In genomic region chr16:33184901-33185260, GRCm38 (mm10) we compare ENCODE assay signal across 8 mouse cellular contexts. TPM values are rescaled to one million over a fixed set of nuclear protein-coding genes. Genes with fewer than 3 reads are reported as not detected.
DNase-seq lines count a peak whose midpoint lies in the region; ATAC-seq lines count a peak whose summit lies in the region.

Osbpl11 (plus strand) TSS chr16:33185071.

- H3K27ac ChIP-seq in forebrain, embryonic 11.5 days (ENCODE audit: low read depth, low read length), result peak within 1 kb of the TSS; percentile 70; the same call in 1 of the 2 replicates
- peak within 1 kb of the TSS; percentile 96 for H3K27ac ChIP-seq in heart, embryonic 16.5 days (ENCODE audit: low read length)
- peak within 1 kb of the TSS; percentile 87 for H3K27ac ChIP-seq in liver, embryonic 15.5 days (replicated peaks)
- H3K27ac ChIP-seq in neural tube, embryonic 12.5 days, result peak within 1 kb of the TSS; percentile 75

- H3K4me3 ChIP-seq in forebrain, embryonic 11.5 days (ENCODE audit: low read depth, low read length), result peak within 1 kb of the TSS; percentile 89
- H3K4me3 ChIP-seq in heart, embryonic 16.5 days (ENCODE audit: low read length), result peak within 1 kb of the TSS; percentile 99
- H3K4me3 ChIP-seq in liver, embryonic 15.5 days (replicated peaks), result peak within 1 kb of the TSS; percentile 92
- peak within 1 kb of the TSS; percentile 91 for H3K4me3 ChIP-seq in neural tube, embryonic 12.5 days

- H3K4me2 ChIP-seq in forebrain, embryonic 11.5 days (ENCODE audit: low read depth, low read length, severe bottlenecking), result peak within 1 kb of the TSS; percentile 98
- peak within 1 kb of the TSS; percentile 92 for H3K4me2 ChIP-seq in heart, embryonic 16.5 days (ENCODE audit: low read depth, low read length)
- H3K4me2 ChIP-seq in liver, embryonic 15.5 days, result peak within 1 kb of the TSS; percentile 96
- peak within 1 kb of the TSS; percentile 98 for H3K4me2 ChIP-seq in neural tube, embryonic 12.5 days (replicated peaks)

- H3K4me1 ChIP-seq in forebrain, embryonic 11.5 days (replicated peaks; ENCODE audit: control insufficient read depth, insufficient read depth, low read length), result peaks cover 5% of the 10 kb centered on the region; the same call in 1 of the 2 replicates
- H3K4me1 ChIP-seq in heart, embryonic 16.5 days (ENCODE audit: control insufficient read depth, insufficient read depth, low read length), result peaks cover 13% of the 10 kb centered on the region
- H3K4me1 ChIP-seq in liver, embryonic 15.5 days (replicated peaks), result peaks cover 26% of the 10 kb centered on the region
- peaks cover 16% of the 10 kb centered on the region for H3K4me1 ChIP-seq in neural tube, embryonic 12.5 days

- H3K9ac ChIP-seq in forebrain, embryonic 11.5 days (ENCODE audit: low read length), result peak within 1 kb of the TSS; percentile 95
- H3K9ac ChIP-seq in heart, embryonic 16.5 days (ENCODE audit: low read length), result peak within 1 kb of the TSS; percentile 99
- H3K9ac ChIP-seq in liver, embryonic 15.5 days, result peak within 1 kb of the TSS; percentile 98
- H3K9ac ChIP-seq in neural tube, embryonic 12.5 days, result peak within 1 kb of the TSS; percentile 92

- ATAC-seq in forebrain, embryonic 11.5 days (replicated peaks; ENCODE audit: low FRiP score), result peak; percentile 95
- ATAC-seq in heart, embryonic 16.5 days (replicated peaks; ENCODE audit: extremely low read depth, insufficient read depth, low FRiP score), result peak; percentile 95
- peak; percentile 91 for ATAC-seq in liver, embryonic 15.5 days (ENCODE audit: insufficient read depth)
- peak; percentile 97 for ATAC-seq in neural tube, embryonic 12.5 days (ENCODE audit: low FRiP score, low read depth)

- DNase-seq in CD8-positive naive resting alpha-beta T cell, adult 2 months (ENCODE audit: low read depth in 2 of 2, low spot score in 2 of 2), result peak; percentile 87 to 91
- DNase-seq in c-Kit-positive CD71-negative TER-119-negative erythroid progenitor cells, embryonic 14.5 days (ENCODE audit: low read depth), result peak; percentile 97
- DNase-seq in forebrain, embryonic 11.5 days (ENCODE audit: low spot score), result peak; percentile 96
- DNase-seq in kidney, postnatal 36 days, result peak; percentile 98 to 99
- DNase-seq in telencephalon, adult 2 months (ENCODE audit: low read depth, low spot score), result peak; percentile 88

- no peaks in the 10 kb centered on the region for H3K36me3 ChIP-seq in forebrain, embryonic 11.5 days (ENCODE audit: control insufficient read depth, insufficient read depth, low read length)
- no peaks in the 10 kb centered on the region for H3K36me3 ChIP-seq in heart, embryonic 16.5 days (ENCODE audit: control insufficient read depth, insufficient read depth)
- no peaks in the 10 kb centered on the region for H3K36me3 ChIP-seq in liver, embryonic 15.5 days (replicated peaks)
- H3K36me3 ChIP-seq in neural tube, embryonic 12.5 days, result no peaks in the 10 kb centered on the region

- whole genome bisulfite sequencing in forebrain, embryonic 11.5 days, result under 1% methylated on average over 27 of the region's 27 CpGs
- under 1% methylated on average over 27 of the region's 27 CpGs for WGBS in heart, embryonic 16.5 days
- WGBS in liver, embryonic 15.5 days (ENCODE audit: insufficient replicate concordance), result under 1% methylated on average over 27 of the region's 27 CpGs
- WGBS in neural tube, embryonic 12.5 days, result under 1% methylated on average over 27 of the region's 27 CpGs

- no peaks in the 10 kb centered on the region for H3K27me3 ChIP-seq in forebrain, embryonic 11.5 days (ENCODE audit: control insufficient read depth, insufficient read depth, low read length)
- no peaks in the 10 kb centered on the region for H3K27me3 ChIP-seq in heart, embryonic 16.5 days (ENCODE audit: control insufficient read depth, insufficient read depth, low read length)
- H3K27me3 ChIP-seq in liver, embryonic 15.5 days, result no peaks in the 10 kb centered on the region
- H3K27me3 ChIP-seq in neural tube, embryonic 12.5 days (replicated peaks), result no peaks in the 10 kb centered on the region

- H3K9me3 ChIP-seq in forebrain, embryonic 11.5 days (ENCODE audit: control insufficient read depth, low read length), result no peaks in the 10 kb centered on the region
- no peaks in the 10 kb centered on the region for H3K9me3 ChIP-seq in heart, embryonic 16.5 days (replicated peaks; ENCODE audit: control insufficient read depth, low read length)
- H3K9me3 ChIP-seq in liver, embryonic 15.5 days (replicated peaks), result no peaks in the 10 kb centered on the region
- no peaks in the 10 kb centered on the region for H3K9me3 ChIP-seq in neural tube, embryonic 12.5 days

RNA-seq across cellular contexts. Expression of gene Osbpl11, which starts in this region (rescaled TPM):
- polyA plus RNA-seq in forebrain, embryonic 11.5 days (2014; fragmentation: Nextera tagmentation; extraction: Ambion mirVana), result 26.2 and 26.7 TPM in 2 replicates
- polyA plus RNA-seq in heart, embryonic 16.5 days (2015; fragmentation: Nextera tagmentation; extraction: Ambion mirVana), result 14.4 and 14.5 TPM in 2 replicates
- 5.6 and 5.7 TPM in 2 replicates for polyA plus RNA-seq in liver, embryonic 15.5 days (2015; fragmentation: Nextera tagmentation; extraction: Ambion mirVana)
- 27.0 and 30.6 TPM in 2 replicates for polyA plus RNA-seq in neural tube, embryonic 12.5 days (2016; fragmentation: Nextera tagmentation; extraction: Ambion mirVana)

Comparison
In these comparisons a context has a peak if more than half of its experiments do, and no peak if none do; other contexts are left out.
1. Peak in every context shown above with its lines: DNase-seq, ATAC-seq, H3K4me3 ChIP-seq and H3K27ac ChIP-seq.